Mouse (Mus musculus): Measurements from ENCODE around the gene Tmem145. TPM values are rescaled to one million over a fixed set of nuclear protein-coding genes. Genes with fewer than 3 reads are reported as not detected.

Tmem145 gene
- polyA plus RNA-seq, 1 experiment from 2014 or later, result 98.1 TPM

DNA sequence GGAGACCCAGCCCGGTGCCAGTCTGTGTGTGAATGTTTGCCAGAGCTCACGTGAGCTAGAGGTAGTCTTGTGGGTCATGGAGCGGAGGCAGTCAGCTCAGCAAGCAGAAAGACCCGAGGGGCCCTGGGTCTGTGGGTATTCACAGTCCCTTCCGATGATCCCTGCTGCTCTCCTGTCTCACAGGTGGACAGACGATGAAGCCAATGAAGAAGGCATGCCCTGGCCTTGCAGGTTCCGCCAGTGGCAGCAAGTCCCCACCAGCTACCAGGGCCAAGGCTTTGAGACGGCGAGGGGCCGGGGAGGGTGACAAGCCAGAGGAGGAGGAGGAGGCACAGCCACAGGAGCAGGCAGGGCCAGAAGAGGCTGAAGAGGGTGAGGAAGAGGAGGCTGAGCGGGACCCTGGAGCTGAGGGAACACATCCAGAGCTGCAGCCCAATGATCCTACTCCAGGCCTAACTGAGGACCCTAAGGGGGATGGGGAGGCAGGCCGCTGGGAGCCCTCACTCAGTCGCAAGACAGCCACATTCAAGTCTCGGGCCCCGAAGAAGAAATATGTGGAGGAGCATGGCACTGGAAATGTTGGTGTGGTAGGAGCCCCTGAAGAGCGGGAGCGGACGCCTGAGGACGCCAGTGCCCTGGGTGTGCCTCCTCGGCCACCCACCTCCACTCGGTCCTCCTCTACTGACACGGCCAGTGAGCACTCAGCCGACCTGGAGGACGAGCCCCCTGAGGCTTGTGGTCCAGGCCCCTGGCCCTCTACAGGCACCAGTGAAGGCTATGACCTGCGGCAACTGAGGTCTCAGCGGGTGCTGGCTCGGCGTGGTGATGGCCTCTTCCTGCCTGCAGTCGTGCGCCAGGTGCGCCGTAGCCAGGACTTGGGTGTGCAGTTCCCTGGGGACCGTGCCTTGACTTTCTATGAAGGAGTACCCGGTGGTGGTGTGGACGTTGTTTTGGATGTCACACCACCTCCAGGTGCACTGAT is 35.0 kb upstream of the Tmem145 start:
- no peak for ATAC-seq (ENCODE audit: low FRiP score)
- Histone ChIP-seq H3K4me3 (replicated peaks) (no peak overlapping the region), H3K36me3 (peaks cover 29% of the 10 kb centered on the region), H3K4me1 (peaks cover 62% of the 10 kb centered on the region), H3K27ac (replicated peaks) (no peak overlapping the region), H3K9me3 (replicated peaks) (no peaks in the 10 kb centered on the region), H3K9ac (replicated peaks) (0 out of 2 replicates have a peak overlapping the region, but pooled peaks have one; percentile 10), H3K4me2 (peak overlapping the region; percentile 86; the same call in 1 of the 2 replicates), H3K27me3 (replicated peaks) (no peaks in the 10 kb centered on the region)
- 92% methylated on average over 35 of the region's 35 CpGs for WGBS

DNA sequence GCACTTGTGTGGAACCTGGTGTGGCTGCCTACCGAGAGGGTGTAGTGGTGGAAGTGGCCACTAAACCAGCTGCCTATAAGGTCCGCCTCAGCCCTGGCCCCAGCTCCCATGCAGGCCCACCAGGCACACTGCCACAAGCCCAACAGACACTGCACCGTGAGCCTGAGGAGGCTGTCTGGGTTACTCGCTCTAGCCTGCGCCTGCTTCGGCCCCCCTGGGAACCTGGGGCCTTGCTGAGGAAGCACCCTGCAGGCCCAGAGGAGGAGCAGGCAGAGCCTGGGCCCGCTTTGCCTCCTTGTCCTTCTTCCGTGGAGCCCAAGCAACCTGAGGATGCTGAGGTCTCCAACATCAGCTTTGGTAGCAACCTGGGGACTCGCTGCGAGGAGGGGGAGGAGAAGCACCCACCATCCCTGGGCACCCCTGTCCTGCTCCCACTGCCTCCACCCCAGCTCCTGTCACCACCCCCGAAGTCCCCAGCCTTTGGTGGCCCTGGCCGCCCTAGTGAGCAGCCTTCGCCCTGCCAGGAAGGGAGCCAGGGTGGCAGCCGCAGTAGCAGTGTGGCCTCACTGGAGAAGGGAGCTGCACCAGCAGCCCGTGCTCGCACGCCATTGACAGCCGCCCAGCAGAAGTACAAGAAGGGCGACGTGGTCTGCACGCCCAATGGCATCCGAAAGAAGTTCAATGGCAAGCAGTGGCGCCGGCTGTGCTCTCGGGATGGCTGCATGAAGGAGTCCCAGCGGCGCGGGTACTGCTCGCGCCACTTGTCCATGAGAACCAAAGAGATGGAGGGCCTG is 34.1 kb upstream of the Tmem145 start:
- Histone ChIP-seq H3K36me3 (peaks cover 29% of the 10 kb centered on the region), H3K9me3 (replicated peaks) (no peaks in the 10 kb centered on the region), H3K27ac (replicated peaks) (no peak overlapping the region), H3K4me1 (peaks cover 67% of the 10 kb centered on the region), H3K27me3 (replicated peaks) (no peaks in the 10 kb centered on the region), H3K4me3 (replicated peaks) (no peak overlapping the region), H3K9ac (replicated peaks) (no peak overlapping the region), H3K4me2 (no peak overlapping the region)
- no peak for ATAC-seq (ENCODE audit: low FRiP score)
- WGBS, result 90% methylated on average over 30 of the region's 30 CpGs

DNA sequence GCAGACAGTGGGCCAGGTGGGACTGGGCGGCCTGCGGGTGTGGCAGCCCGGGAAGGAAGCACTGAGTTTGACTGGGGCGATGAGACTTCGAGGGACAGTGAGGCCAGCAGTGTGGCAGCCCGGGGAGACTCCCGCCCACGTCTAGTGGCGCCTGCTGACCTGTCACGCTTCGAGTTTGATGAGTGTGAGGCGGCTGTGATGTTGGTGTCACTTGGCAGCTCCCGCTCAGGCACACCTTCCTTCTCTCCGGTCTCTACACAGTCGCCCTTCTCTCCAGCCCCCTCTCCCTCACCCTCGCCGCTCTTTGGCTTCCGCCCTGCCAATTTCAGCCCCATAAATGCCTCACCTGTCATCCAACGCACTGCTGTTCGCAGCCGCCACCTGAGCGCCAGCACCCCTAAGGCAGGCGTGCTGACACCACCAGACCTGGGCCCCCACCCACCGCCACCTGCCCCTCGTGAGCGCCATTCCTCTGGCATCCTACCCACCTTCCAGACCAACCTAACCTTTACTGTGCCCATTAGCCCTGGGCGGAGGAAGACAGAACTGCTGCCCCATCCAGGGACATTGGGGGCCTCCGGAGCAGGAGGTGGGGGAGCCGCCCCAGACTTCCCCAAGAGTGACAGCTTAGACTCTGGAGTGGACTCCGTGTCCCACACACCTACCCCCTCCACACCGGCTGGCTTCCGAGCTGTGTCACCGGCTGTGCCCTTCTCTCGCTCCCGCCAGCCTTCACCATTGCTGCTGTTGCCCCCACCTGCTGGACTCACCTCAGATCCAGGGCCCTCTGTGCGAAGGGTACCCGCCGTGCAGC is 33.3 kb upstream of the Tmem145 start:
- no peak overlapping the region for H3K4me3 ChIP-seq (replicated peaks)
- no peak overlapping the region for H3K4me2 ChIP-seq
- no peak for ATAC-seq (ENCODE audit: low FRiP score)
- no peaks in the 10 kb centered on the region for H3K9me3 ChIP-seq (replicated peaks)
- H3K36me3 ChIP-seq, result peaks cover 29% of the 10 kb centered on the region
- WGBS, result 90% methylated on average over 38 of the region's 38 CpGs
- H3K27ac ChIP-seq (replicated peaks), result no peak overlapping the region
- H3K9ac ChIP-seq (replicated peaks), result no peak overlapping the region
- no peaks in the 10 kb centered on the region for H3K27me3 ChIP-seq (replicated peaks)
- peaks cover 71% of the 10 kb centered on the region for H3K4me1 ChIP-seq

DNA sequence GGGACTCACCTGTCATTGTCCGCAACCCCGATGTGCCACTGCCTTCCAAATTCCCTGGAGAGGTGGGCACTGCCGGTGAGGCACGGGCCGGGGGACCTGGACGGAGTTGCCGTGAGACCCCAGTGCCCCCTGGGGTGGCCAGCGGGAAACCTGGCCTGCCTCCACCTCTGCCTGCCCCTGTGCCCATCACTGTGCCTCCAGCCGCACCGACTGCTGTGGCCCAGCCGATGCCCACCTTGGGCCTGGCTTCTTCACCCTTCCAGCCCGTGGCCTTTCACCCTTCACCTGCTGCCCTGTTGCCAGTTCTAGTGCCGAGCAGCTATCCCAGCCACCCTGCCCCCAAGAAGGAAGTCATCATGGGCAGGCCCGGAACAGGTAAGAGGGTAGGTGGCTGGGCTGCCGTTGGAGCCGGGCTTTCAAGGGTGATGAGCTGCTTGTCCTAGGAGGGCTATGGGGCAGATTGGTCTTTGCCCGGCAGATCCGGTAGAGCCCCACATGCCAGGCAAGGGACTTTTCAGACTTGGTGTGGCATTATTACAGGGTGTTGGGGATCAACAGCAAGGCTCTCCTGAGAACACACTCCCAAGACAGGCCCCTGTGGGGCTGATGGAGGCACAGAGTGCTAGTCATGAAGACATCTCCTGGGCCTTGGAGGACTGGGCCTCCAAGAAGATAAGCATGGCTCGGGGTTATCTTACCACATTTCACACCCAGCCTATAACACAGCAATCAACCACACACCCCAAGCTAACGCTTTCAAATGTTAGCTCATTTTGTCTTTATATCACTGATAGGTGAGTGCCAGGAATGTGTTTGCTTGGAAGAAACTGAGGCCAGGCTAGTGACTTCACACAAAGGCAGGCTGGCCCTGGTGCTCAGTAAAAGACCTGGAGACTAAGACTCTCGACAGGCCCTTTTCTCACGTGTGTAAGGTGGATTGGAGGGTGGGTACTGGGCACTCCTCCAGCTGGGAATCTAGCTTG is 32.4 kb upstream of the Tmem145 start:
- H3K4me3 ChIP-seq (replicated peaks), result no peak overlapping the region
- H3K4me1 ChIP-seq, result peaks cover 75% of the 10 kb centered on the region
- no peaks in the 10 kb centered on the region for H3K9me3 ChIP-seq (replicated peaks)
- H3K9ac ChIP-seq (replicated peaks), result 0 out of 2 replicates have a peak overlapping the region, but pooled peaks have one; percentile 14
- no peak overlapping the region for H3K4me2 ChIP-seq
- H3K27ac ChIP-seq (replicated peaks), result no peak overlapping the region
- H3K27me3 ChIP-seq (replicated peaks), result no peaks in the 10 kb centered on the region
- ATAC-seq (ENCODE audit: low FRiP score), result no peak
- peaks cover 29% of the 10 kb centered on the region for H3K36me3 ChIP-seq
- 93% methylated on average over 22 of the region's 22 CpGs for WGBS

DNA sequence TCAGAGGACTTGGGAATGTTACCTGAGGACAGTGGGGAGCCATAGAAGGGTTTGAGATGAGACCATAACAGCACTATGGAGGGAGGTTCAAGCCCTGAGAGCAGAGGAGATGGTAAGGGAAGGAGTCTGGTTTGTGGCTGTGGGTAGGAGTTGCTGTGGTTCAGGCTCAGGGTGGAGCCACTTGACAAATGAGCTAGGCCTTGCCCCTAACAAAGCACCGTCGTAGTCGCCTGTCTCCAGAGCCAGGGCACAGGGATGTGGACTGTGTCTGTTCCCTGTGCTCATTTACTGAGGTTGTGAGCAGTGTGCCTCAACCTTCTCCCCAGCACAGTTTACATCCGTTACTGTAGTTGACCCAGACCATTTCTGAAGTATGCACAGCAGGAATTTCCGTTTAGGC is 31.3 kb upstream of the Tmem145 start:
- Histone ChIP-seq H3K9ac (replicated peaks) (0 out of 2 replicates have a peak overlapping the region, but pooled peaks have one; percentile 14), H3K4me1 (peaks cover 68% of the 10 kb centered on the region), H3K9me3 (replicated peaks) (no peaks in the 10 kb centered on the region), H3K27me3 (replicated peaks) (no peaks in the 10 kb centered on the region), H3K4me3 (replicated peaks) (no peak overlapping the region), H3K4me2 (no peak overlapping the region), H3K36me3 (peaks cover 29% of the 10 kb centered on the region), H3K27ac (replicated peaks) (no peak overlapping the region)
- no peak for ATAC-seq (ENCODE audit: low FRiP score)
- 55% methylated on average over 5 of the region's 5 CpGs for WGBS

DNA sequence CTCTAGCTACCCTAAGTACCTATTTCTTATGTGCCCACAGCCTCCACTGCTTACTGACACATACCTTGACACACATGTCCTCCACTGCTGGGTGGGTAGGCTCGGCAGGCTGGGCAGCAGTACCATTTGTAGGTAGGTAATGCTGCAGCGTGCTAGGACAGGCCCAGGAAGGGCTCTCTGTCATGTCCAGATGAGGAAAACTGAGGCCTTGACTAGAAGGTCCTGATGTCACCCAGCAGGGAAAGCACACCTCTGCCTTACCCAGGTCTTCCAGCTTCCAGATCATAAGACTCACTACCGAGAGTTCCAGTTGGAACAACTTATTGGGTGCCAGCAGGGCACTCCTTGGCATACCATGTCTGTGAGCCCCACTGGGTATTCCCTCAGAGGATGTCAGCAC is 30.9 kb upstream of the Tmem145 start:
- peaks cover 29% of the 10 kb centered on the region for H3K36me3 ChIP-seq
- no peaks in the 10 kb centered on the region for H3K9me3 ChIP-seq (replicated peaks)
- H3K9ac ChIP-seq (replicated peaks), result no peak overlapping the region; the same call in 1 of the 2 replicates
- H3K4me1 ChIP-seq, result peaks cover 68% of the 10 kb centered on the region
- no peak overlapping the region for H3K4me2 ChIP-seq
- WGBS, result 96% methylated on average over 3 of the region's 3 CpGs
- no peak overlapping the region for H3K4me3 ChIP-seq (replicated peaks)
- no peaks in the 10 kb centered on the region for H3K27me3 ChIP-seq (replicated peaks)
- no peak for ATAC-seq (ENCODE audit: low FRiP score)
- H3K27ac ChIP-seq (replicated peaks), result no peak overlapping the region

DNA sequence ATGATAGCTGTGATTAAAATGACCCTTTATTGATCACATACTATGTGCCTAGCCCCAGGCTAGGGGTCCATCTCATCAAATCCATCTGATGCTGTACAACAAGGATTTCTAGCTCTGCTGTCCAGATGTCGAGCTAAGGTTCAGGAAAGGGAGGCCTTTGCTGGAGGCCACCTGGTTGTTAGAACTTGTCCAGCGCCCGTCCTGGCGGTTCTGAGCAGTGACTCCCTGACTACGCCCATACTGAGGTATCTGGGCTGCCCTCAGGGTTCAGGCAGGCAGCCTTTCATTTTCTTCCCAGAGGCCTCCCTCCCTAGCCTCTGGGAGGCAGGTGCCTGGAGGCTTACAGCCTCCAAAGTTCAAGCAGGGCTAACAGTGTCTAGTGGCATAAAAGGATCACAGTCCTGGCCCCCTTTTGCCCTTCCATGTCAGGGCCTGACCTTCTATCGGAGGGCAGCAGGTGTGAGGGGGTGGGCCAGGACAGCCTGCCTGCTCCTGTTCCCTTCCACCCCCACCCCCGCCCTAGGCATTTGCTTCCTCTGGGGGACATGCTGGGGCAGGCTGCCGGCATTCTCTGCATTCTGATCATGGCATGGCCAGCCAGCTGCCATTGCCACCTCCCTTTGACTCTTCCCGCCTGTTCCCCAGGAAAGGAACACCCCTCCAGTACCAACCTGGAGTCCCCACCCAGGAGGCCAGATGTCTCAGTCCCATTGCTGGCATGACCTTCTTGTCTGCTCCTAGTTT is 30.2 kb upstream of the Tmem145 start:
- Histone ChIP-seq H3K4me2 (peak overlapping the region; percentile 6), H3K4me1 (peaks cover 69% of the 10 kb centered on the region), H3K4me3 (replicated peaks) (no peak overlapping the region), H3K9ac (replicated peaks) (peak overlapping the region; percentile 23; the same call in 1 of the 2 replicates), H3K27me3 (replicated peaks) (no peaks in the 10 kb centered on the region), H3K36me3 (peaks cover 29% of the 10 kb centered on the region), H3K27ac (replicated peaks) (no peak overlapping the region), H3K9me3 (replicated peaks) (no peaks in the 10 kb centered on the region)
- ATAC-seq (ENCODE audit: low FRiP score), result no peak
- 69% methylated on average over 9 of the region's 9 CpGs for WGBS

DNA sequence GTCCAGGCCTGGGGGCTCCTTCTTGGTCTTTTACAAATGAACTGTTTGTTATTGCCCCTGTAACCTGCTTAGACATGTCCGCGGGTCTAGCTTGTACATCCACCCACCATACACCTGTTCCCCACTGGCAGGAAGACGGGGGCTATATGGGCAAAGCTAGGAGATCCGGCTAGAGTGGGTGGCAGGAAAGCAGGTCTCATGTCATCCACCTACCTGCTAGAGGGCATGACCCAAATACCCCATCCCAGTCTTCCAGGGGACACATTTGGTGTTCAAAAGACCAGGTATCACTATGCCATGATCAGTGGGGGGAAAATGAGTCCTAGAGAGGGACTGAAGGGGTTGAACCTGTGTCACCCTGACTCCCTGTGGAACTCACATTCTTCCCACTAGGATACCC is 28.5 kb upstream of the Tmem145 start:
- no peaks in the 10 kb centered on the region for H3K27me3 ChIP-seq (replicated peaks)
- H3K4me1 ChIP-seq, result peaks cover 75% of the 10 kb centered on the region
- 88% methylated on average over 4 of the region's 4 CpGs for WGBS
- H3K4me2 ChIP-seq, result peak overlapping the region; percentile 78
- H3K4me3 ChIP-seq (replicated peaks), result peak overlapping the region; percentile 68; the same call in 1 of the 2 replicates
- peaks cover 16% of the 10 kb centered on the region for H3K36me3 ChIP-seq
- peak overlapping the region; percentile 100 for H3K27ac ChIP-seq (replicated peaks)
- no peak for ATAC-seq (ENCODE audit: low FRiP score)
- no peaks in the 10 kb centered on the region for H3K9me3 ChIP-seq (replicated peaks)
- H3K9ac ChIP-seq (replicated peaks), result peak overlapping the region; percentile 77

DNA sequence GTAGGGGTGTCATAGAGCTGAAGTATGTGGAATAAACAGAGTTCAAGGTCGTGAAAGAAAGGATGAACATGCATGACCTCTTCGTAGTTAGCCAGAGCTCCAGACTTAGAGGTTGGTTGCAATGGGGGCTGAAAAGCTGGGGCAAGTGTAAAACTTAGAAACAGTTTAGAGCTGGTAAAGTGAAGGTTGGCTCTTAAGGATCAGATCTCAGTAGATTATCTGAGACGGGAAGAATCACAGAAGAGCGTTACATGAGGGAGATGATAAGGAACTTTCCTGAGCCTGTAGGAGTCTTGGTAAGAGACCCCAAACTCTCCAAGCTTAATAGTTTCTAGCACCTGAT is 27.9 kb upstream of the Tmem145 start:
- Histone ChIP-seq H3K27ac (replicated peaks) (peak overlapping the region; percentile 100), H3K9ac (replicated peaks) (peak overlapping the region; percentile 77), H3K27me3 (replicated peaks) (no peaks in the 10 kb centered on the region), H3K36me3 (peaks cover 11% of the 10 kb centered on the region), H3K4me2 (peak overlapping the region; percentile 78), H3K4me1 (peaks cover 77% of the 10 kb centered on the region), H3K4me3 (replicated peaks) (peak overlapping the region; percentile 68), H3K9me3 (replicated peaks) (no peaks in the 10 kb centered on the region)
- ATAC-seq (ENCODE audit: low FRiP score), result no peak
- 14% methylated on average over 4 of the region's 4 CpGs for WGBS
